ENCODE assay signal across 9 mouse cellular contexts in genomic region chr15:23035551-23036207, GRCm38 (mm10).
DNase-seq lines count a peak whose midpoint lies in the region; ATAC-seq lines count a peak whose summit lies in the region.
"Had no signal": no experiment of that assay in that cellular context is flagged by ENCODE, and none has a peak within 500 bp of the region (broad histone marks: within the 10 kb centered on the region; RNA-seq: fewer than 3 reads in every experiment).

No protein-coding gene starts in this region.

- no peaks in the 10 kb centered on the region for H3K9me3 ChIP-seq in megakaryocyte, embryonic 14.5 days
- no peaks in the 10 kb centered on the region for H3K9me3 ChIP-seq in intestine, embryonic 15.5 days
- H3K9me3 ChIP-seq in midbrain, embryonic 13.5 days, result no peaks in the 10 kb centered on the region

- ATAC-seq in megakaryocyte, adult 5-6 weeks (ENCODE audit: poor library complexity, severe bottlenecking), result no peak
- ATAC-seq in intestine, embryonic 15.5 days, result peak; percentile 73
- peak; percentile 88 for ATAC-seq in midbrain, embryonic 13.5 days
- ATAC-seq in erythroid progenitor cell, adult 5-6 weeks (replicated peaks; ENCODE audit: low FRiP score, poor library complexity, severe bottlenecking), result no peak

- no peak overlapping the region for H3K27ac ChIP-seq in intestine, embryonic 15.5 days
- peak overlapping the region; percentile 71 for H3K27ac ChIP-seq in midbrain, embryonic 13.5 days
- H3K27ac ChIP-seq: macrophage had no signal

- no peak overlapping the region for H3K9ac ChIP-seq in intestine, embryonic 15.5 days
- H3K9ac ChIP-seq in midbrain, embryonic 13.5 days (replicated peaks), result peak overlapping the region; percentile 65

- H3K27me3 ChIP-seq in megakaryocyte, embryonic 14.5 days (replicated peaks), result peaks cover 10% of the 10 kb centered on the region
- H3K27me3 ChIP-seq in intestine, embryonic 15.5 days (replicated peaks), result no peaks in the 10 kb centered on the region
- H3K27me3 ChIP-seq in midbrain, embryonic 13.5 days, result no peaks in the 10 kb centered on the region

- H3K4me2 ChIP-seq in intestine, embryonic 15.5 days (replicated peaks), result peak overlapping the region; percentile 58
- H3K4me2 ChIP-seq in midbrain, embryonic 13.5 days (replicated peaks), result peak overlapping the region; percentile 75

- 4% methylated on average over 14 of the region's 14 CpGs for WGBS in intestine, embryonic 15.5 days
- 2% methylated on average over 14 of the region's 14 CpGs for WGBS in midbrain, embryonic 13.5 days

- peak; percentile 22 for DNase-seq in cerebellum, adult 11 months
- DNase-seq in cerebellum, adult 8-10 months, result no peak
- no peak for DNase-seq in gastrocnemius, adult 18-20 months (ENCODE audit: low spot score)

- H3K4me1 ChIP-seq in megakaryocyte, embryonic 14.5 days, result peaks cover 13% of the 10 kb centered on the region; the same call in 1 of the 2 replicates
- H3K4me1 ChIP-seq in intestine, embryonic 15.5 days (replicated peaks), result no peaks in the 10 kb centered on the region
- H3K4me1 ChIP-seq in midbrain, embryonic 13.5 days (replicated peaks), result peaks cover 16% of the 10 kb centered on the region

- H3K4me3 ChIP-seq in megakaryocyte, embryonic 14.5 days (replicated peaks), result peak overlapping the region; percentile 79
- peak overlapping the region; percentile 32 for H3K4me3 ChIP-seq in intestine, embryonic 15.5 days (replicated peaks)
- peak overlapping the region; percentile 56 for H3K4me3 ChIP-seq in midbrain, embryonic 13.5 days (replicated peaks)

- H3K36me3 ChIP-seq in megakaryocyte, embryonic 14.5 days (replicated peaks; ENCODE audit: low read length), result no peaks in the 10 kb centered on the region
- H3K36me3 ChIP-seq in intestine, embryonic 15.5 days, result no peaks in the 10 kb centered on the region
- H3K36me3 ChIP-seq in midbrain, embryonic 13.5 days, result no peaks in the 10 kb centered on the region

Comparison
In these comparisons a context has a peak if more than half of its experiments do, and no peak if none do; other contexts are left out.
1. ATAC-seq: peak in intestine, embryonic 15.5 days (single experiment) and midbrain, embryonic 13.5 days (single experiment); none in megakaryocyte, adult 5-6 weeks (single experiment) and erythroid progenitor cell, adult 5-6 weeks (single experiment).
2. Peak in every context shown above with its lines, with median percentiles within 50 percentile points of each other: H3K4me3 ChIP-seq.